Mouse (Mus musculus): ENCODE results near the gene Syngap1. TPM values are rescaled to one million over a fixed set of nuclear protein-coding genes. Genes with fewer than 3 reads are reported as not detected.
A peak's percentile ranks its signal among the peaks of the same experiment; 100 is the strongest.

Gene Syngap1
- total and polyA plus RNA-seq, 3 experiments, result 2.7 to 24.6 TPM; not detected in 1

GRCm38 (mm10) chr17:26948316-26949050 is 7.4 kb downstream of the Syngap1 start:
- Histone ChIP-seq H3K27ac (ENCODE audit: control insufficient read depth, low read depth, low read length) (no peak overlapping the region), H3K4me1 (ENCODE audit: control insufficient read depth in 1 of 2, insufficient read depth in 2 of 2, low read length in 2 of 2) (peaks cover 0 to 15% of the 10 kb centered on the region in 2 experiments; a peak in 2 of 4 replicates), H3K79me2 (ENCODE audit: control insufficient read depth, insufficient read depth, low read length, poor library complexity) (no peaks in the 10 kb centered on the region), H3K9me3 (replicated peaks; ENCODE audit: insufficient read depth, low read length) (no peaks in the 10 kb centered on the region), H3K36me3 (ENCODE audit: control insufficient read depth in 1 of 2, insufficient read depth in 2 of 2, low read length in 2 of 2) (peaks cover 0 to 3% of the 10 kb centered on the region in 2 experiments; a peak in 1 of 4 replicates), H3K4me3 (ENCODE audit: control insufficient read depth in 1 of 2, insufficient read depth in 1 of 2, low read depth in 2 of 2, low read length in 2 of 2) (peak overlapping the region; percentile 58 to 75; a peak in 3 of 4 replicates), H3K9ac (ENCODE audit: control insufficient read depth, low read depth, low read length, poor library complexity, severe bottlenecking) (peak overlapping the region; percentile 69), H3K27me3 (ENCODE audit: control insufficient read depth in 1 of 2, insufficient read depth in 2 of 2, low read length in 2 of 2) (no peaks in the 10 kb centered on the region)
- TF ChIP-seq NRF1 (IDR thresholded peaks at IDR 0.05; ENCODE audit: insufficient read depth, low read depth, low read length, poor library complexity, severe bottlenecking) (no peak), ZC3H11A (IDR thresholded peaks at IDR 0.05; ENCODE audit: low read depth, low read length) (no peak), CTCF (IDR thresholded peaks at IDR 0.05 in 2 of 3, conservative IDR thresholded peaks at IDR 0.05 in 1 of 3; ENCODE audit: control insufficient read depth in 1 of 3, insufficient read depth in 1 of 3, low read depth in 2 of 3, low read length in 3 of 3, poor library complexity in 1 of 3, severe bottlenecking in 1 of 3) (0 out of 6 replicates have a peak, but pooled peaks of 1 of the 3 experiments have one; percentile 9), MXI1 (IDR thresholded peaks at IDR 0.05; ENCODE audit: low read depth, low read length) (peak; percentile 77), GABPA (IDR thresholded peaks at IDR 0.05; ENCODE audit: low read depth, low read length) (no peak), POLR2AphosphoS2 (IDR thresholded peaks at IDR 0.05; ENCODE audit: low read length) (no peak), ZKSCAN1 (IDR thresholded peaks at IDR 0.05; ENCODE audit: low read depth, low read length) (no peak), MEF2A (IDR thresholded peaks at IDR 0.05; ENCODE audit: extremely low read depth, insufficient replicate concordance, low read depth, low read length, poor library complexity, severe bottlenecking) (no peak), ZMIZ1 (IDR thresholded peaks at IDR 0.05; ENCODE audit: low read depth, low read length) (no peak), TAL1 (IDR thresholded peaks at IDR 0.05; ENCODE audit: low read length) (no peak), USF1 (IDR thresholded peaks at IDR 0.05; ENCODE audit: low read depth, low read length) (0 out of 2 replicates have a peak, but pooled peaks have one; percentile 27), MYC (IDR thresholded peaks at IDR 0.05; ENCODE audit: low read depth, low read length) (no peak), SIN3A (IDR thresholded peaks at IDR 0.05; ENCODE audit: low read length) (peak; percentile 42)
- DNase-seq (ENCODE audit: low read depth, low spot score), result peak; percentile 24

- Histone ChIP-seq H3K9ac (ENCODE audit: control insufficient read depth, low read depth, low read length, poor library complexity, severe bottlenecking) (no peak overlapping the region), H3K9me3 (replicated peaks; ENCODE audit: insufficient read depth, low read length) (no peaks in the 10 kb centered on the region), H3K4me1 (ENCODE audit: control insufficient read depth in 1 of 2, insufficient read depth in 2 of 2, low read length in 2 of 2) (peaks cover 0 to 15% of the 10 kb centered on the region in 2 experiments; a peak in 2 of 4 replicates), H3K79me2 (ENCODE audit: control insufficient read depth, insufficient read depth, low read length, poor library complexity) (no peaks in the 10 kb centered on the region), H3K36me3 (ENCODE audit: control insufficient read depth in 1 of 2, insufficient read depth in 2 of 2, low read length in 2 of 2) (peaks cover 0 to 3% of the 10 kb centered on the region in 2 experiments; a peak in 1 of 4 replicates), H3K27ac (ENCODE audit: control insufficient read depth, low read depth, low read length) (no peak overlapping the region), H3K27me3 (ENCODE audit: control insufficient read depth in 1 of 2, insufficient read depth in 2 of 2, low read length in 2 of 2) (no peaks in the 10 kb centered on the region), H3K4me3 (ENCODE audit: control insufficient read depth in 1 of 2, insufficient read depth in 1 of 2, low read depth in 2 of 2, low read length in 2 of 2) (0 out of 4 replicates have a peak overlapping the region, but pooled peaks of 1 of the 2 experiments have one; percentile 1)
- TF ChIP-seq E2F4 (IDR thresholded peaks at IDR 0.05; ENCODE audit: borderline replicate concordance, low read depth, low read length) (no peak), CHD1 (IDR thresholded peaks at IDR 0.05; ENCODE audit: low read depth, low read length) (no peak), NRF1 (IDR thresholded peaks at IDR 0.05; ENCODE audit: insufficient read depth, low read depth, low read length, poor library complexity, severe bottlenecking) (no peak), ZMIZ1 (IDR thresholded peaks at IDR 0.05; ENCODE audit: low read depth, low read length) (no peak), POLR2A (IDR thresholded peaks at IDR 0.05; ENCODE audit: control insufficient read depth in 1 of 2, insufficient read depth in 1 of 2, low read depth in 1 of 2, low read length in 2 of 2, poor library complexity in 1 of 2) (no peak), CHD2 (IDR thresholded peaks at IDR 0.05; ENCODE audit: low read length) (no peak), CTCF (IDR thresholded peaks at IDR 0.05 in 2 of 3, conservative IDR thresholded peaks at IDR 0.05 in 1 of 3; ENCODE audit: control insufficient read depth in 1 of 3, insufficient read depth in 1 of 3, low read depth in 2 of 3, low read length in 3 of 3, poor library complexity in 1 of 3, severe bottlenecking in 1 of 3) (peak in 2 of 3 experiments; percentile 4 to 44; a peak in 2 of 6 replicates), MAFK (IDR thresholded peaks at IDR 0.05; ENCODE audit: borderline replicate concordance, low read depth, low read length) (no peak), EP300 (IDR thresholded peaks at IDR 0.05; ENCODE audit: low read depth in 1 of 2, low read length in 2 of 2) (no peak)
- peak; percentile 57 for DNase-seq (ENCODE audit: low read depth, low spot score)
Observed at GRCm38 (mm10) chr17:26949051-26949577, 8.1 kb downstream of the Syngap1 start.

All from MEL (cell line).